Mouse (Mus musculus) kidney, embryonic 16.5 days (tissue): ENCODE data around the gene Klrg1. TPM values are rescaled to one million over a fixed set of nuclear protein-coding genes. Genes with fewer than 3 reads are reported as not detected.

Experiments
- ATAC-seq: fragments of 200-750 bp; cut with Nextera tagmentation; 2 replicates; pipeline ENCODE4 v1.8.0; 2017; ENCODE audit warnings: moderate TSS enrichment; ENCODE audit not compliant: low FRiP score, low TSS enrichment
- H3K27ac ChIP-seq: fragments of 300-500 bp; sonication (generic); 2 replicates; pipeline ENCODE4 v1.5.1; 2014; ENCODE audit warnings: low read length
- H3K27me3 ChIP-seq: fragments of 300-500 bp; sonication (generic); 2 replicates; pipeline ENCODE4 v1.6.1; 2014; ENCODE audit warnings: low read length, control low read depth, mixed read lengths; ENCODE audit not compliant: insufficient read depth
- H3K36me3 ChIP-seq: fragments of 300-500 bp; sonication (generic); 2 replicates; pipeline ENCODE4 v1.6.1; 2014; ENCODE audit warnings: low read length, control low read depth, mixed read lengths; ENCODE audit not compliant: insufficient read depth
- H3K4me1 ChIP-seq: fragments of 300-500 bp; sonication (generic); 2 replicates; pipeline ENCODE4 v1.6.1; 2014; ENCODE audit warnings: low read length, control low read depth, mixed read lengths; ENCODE audit not compliant: insufficient read depth
- H3K4me2 ChIP-seq: fragments of 300-500 bp; sonication (generic); replicated peaks from 2 replicates; pipeline ENCODE4 v1.6.1; 2014; ENCODE audit warnings: low read depth, low read length
- H3K4me3 ChIP-seq: fragments of 300-500 bp; sonication (generic); 2 replicates; pipeline ENCODE4 v1.5.1; 2014; ENCODE audit warnings: mild to moderate bottlenecking, low read length
- H3K9ac ChIP-seq: fragments of 300-500 bp; sonication (generic); replicated peaks from 2 replicates; pipeline ENCODE4 v1.6.1; 2014; ENCODE audit warnings: low read length
- H3K9me3 ChIP-seq: fragments of 300-500 bp; sonication (generic); 2 replicates; pipeline ENCODE4 v1.6.1; 2016; ENCODE audit warnings: low read length, control low read depth
- WGBS: fragments of 180-500 bp; shearing (Covaris S2); extraction: QIAGEN DNeasy Blood & Tissue Kit; methylation state at CpG from one replicate; pipeline ENCODE4 v1.1.7; 2014; 5-methylcytosine and 5-hydroxymethylcytosine counted together
- polyA plus RNA-seq: library from polyadenylated mRNA; unstranded; fragments of >200 nt; fragmentation: Nextera tagmentation; extraction: Ambion mirVana; gene quantifications from 2 replicates; pipeline ENCODE4 v1.2.1, GENCODE M21; 2015

Klrg1 gene
- polyA plus RNA-seq, 1 experiment from 2014 or later, result not detected

- Histone ChIP-seq H3K4me1 (no peaks in the 10 kb centered on the region), H3K27me3 (no peaks in the 10 kb centered on the region), H3K36me3 (no peaks in the 10 kb centered on the region), H3K4me3 (no peak overlapping the region), H3K9me3 (no peaks in the 10 kb centered on the region), H3K4me2 (no peak overlapping the region), H3K27ac (no peak overlapping the region), H3K9ac (no peak overlapping the region)
- WGBS, result 78% methylated on average over 2 of the region's 2 CpGs
- no peak for ATAC-seq
Measured at GRCm38 (mm10) chr6:122283429-122283828, 747 bp upstream of the Klrg1 start.

GRCm38 (mm10) chr6:122276565-122276964, 6.1 kb downstream of the Klrg1 start:
- H3K27ac ChIP-seq, result no peak overlapping the region
- H3K27me3 ChIP-seq, result no peaks in the 10 kb centered on the region
- H3K4me2 ChIP-seq, result no peak overlapping the region
- H3K4me1 ChIP-seq, result no peaks in the 10 kb centered on the region
- 83% methylated on average over 7 of the region's 7 CpGs for WGBS
- no peak overlapping the region for H3K9ac ChIP-seq
- no peak overlapping the region for H3K4me3 ChIP-seq
- no peaks in the 10 kb centered on the region for H3K36me3 ChIP-seq
- H3K9me3 ChIP-seq, result no peaks in the 10 kb centered on the region
- ATAC-seq, result no peak

GRCm38 (mm10) chr6:122274546-122274945, 8.1 kb downstream of the Klrg1 start:
- H3K4me2 ChIP-seq, result no peak overlapping the region
- H3K27me3 ChIP-seq, result no peaks in the 10 kb centered on the region
- H3K4me1 ChIP-seq, result no peaks in the 10 kb centered on the region
- no peak overlapping the region for H3K9ac ChIP-seq
- H3K36me3 ChIP-seq, result no peaks in the 10 kb centered on the region
- WGBS, result 61% methylated on average over 5 of the region's 5 CpGs
- no peak for ATAC-seq
- no peak overlapping the region for H3K27ac ChIP-seq
- no peak overlapping the region for H3K4me3 ChIP-seq
- no peaks in the 10 kb centered on the region for H3K9me3 ChIP-seq

GRCm38 (mm10) chr6:122270152-122270551, 12.5 kb downstream of the Klrg1 start:
- WGBS, result 55% methylated on average over 11 of the region's 11 CpGs
- H3K27me3 ChIP-seq, result no peaks in the 10 kb centered on the region
- no peak overlapping the region for H3K4me2 ChIP-seq

GRCm38 (mm10) chr6:122269170-122269569, 13.5 kb downstream of the Klrg1 start:
- 67% methylated on average over 4 of the region's 4 CpGs for WGBS
- H3K9ac ChIP-seq, result no peak overlapping the region
- no peaks in the 10 kb centered on the region for H3K27me3 ChIP-seq

More at GRCm38 (mm10) chr6:122270152-122270551, 12.5 kb downstream of the Klrg1 start:
- H3K4me1 ChIP-seq, result no peaks in the 10 kb centered on the region
- H3K27ac ChIP-seq, result no peak overlapping the region
- no peaks in the 10 kb centered on the region for H3K36me3 ChIP-seq
- no peaks in the 10 kb centered on the region for H3K9me3 ChIP-seq
- no peak for ATAC-seq
- no peak overlapping the region for H3K9ac ChIP-seq
- no peak overlapping the region for H3K4me3 ChIP-seq

GRCm38 (mm10) chr6:122268561-122268960, 14.1 kb downstream of the Klrg1 start:
- ATAC-seq, result no peak
- Histone ChIP-seq H3K4me3 (no peak overlapping the region), H3K36me3 (no peaks in the 10 kb centered on the region), H3K27me3 (no peaks in the 10 kb centered on the region), H3K4me1 (no peaks in the 10 kb centered on the region), H3K9me3 (no peaks in the 10 kb centered on the region), H3K27ac (no peak overlapping the region), H3K4me2 (no peak overlapping the region), H3K9ac (no peak overlapping the region)
- WGBS, result 50% methylated on average over 3 of the region's 3 CpGs

More at GRCm38 (mm10) chr6:122269170-122269569, 13.5 kb downstream of the Klrg1 start:
- ATAC-seq, result no peak
- H3K4me1 ChIP-seq, result no peaks in the 10 kb centered on the region
- no peak overlapping the region for H3K4me3 ChIP-seq
- H3K36me3 ChIP-seq, result no peaks in the 10 kb centered on the region
- no peaks in the 10 kb centered on the region for H3K9me3 ChIP-seq
- no peak overlapping the region for H3K27ac ChIP-seq
- no peak overlapping the region for H3K4me2 ChIP-seq

- 85% methylated on average over 8 of the region's 8 CpGs for WGBS
- Histone ChIP-seq H3K4me1 (no peaks in the 10 kb centered on the region), H3K9me3 (no peaks in the 10 kb centered on the region), H3K4me3 (no peak overlapping the region), H3K4me2 (no peak overlapping the region), H3K27ac (no peak overlapping the region), H3K27me3 (peaks cover 5% of the 10 kb centered on the region; the same call in 1 of the 2 replicates), H3K9ac (no peak overlapping the region), H3K36me3 (no peaks in the 10 kb centered on the region)
- no peak for ATAC-seq
Measured at GRCm38 (mm10) chr6:122262543-122262942, 20.1 kb downstream of the Klrg1 start.

- H3K4me3 ChIP-seq, result no peak overlapping the region
- no peak overlapping the region for H3K9ac ChIP-seq
- H3K36me3 ChIP-seq, result no peaks in the 10 kb centered on the region
- H3K9me3 ChIP-seq, result no peaks in the 10 kb centered on the region
- no peak for ATAC-seq
- no peak overlapping the region for H3K4me2 ChIP-seq
- no peaks in the 10 kb centered on the region for H3K27me3 ChIP-seq
- H3K4me1 ChIP-seq, result no peaks in the 10 kb centered on the region
- H3K27ac ChIP-seq, result no peak overlapping the region
- 43% methylated on average over 1 of the region's 1 CpGs for WGBS
Measured at GRCm38 (mm10) chr6:122252146-122252545, 30.5 kb downstream of the Klrg1 start.

- ATAC-seq, result no peak
- Histone ChIP-seq H3K27ac (no peak overlapping the region), H3K9ac (no peak overlapping the region), H3K9me3 (no peaks in the 10 kb centered on the region), H3K36me3 (no peaks in the 10 kb centered on the region), H3K4me1 (no peaks in the 10 kb centered on the region), H3K4me3 (no peak overlapping the region), H3K27me3 (no peaks in the 10 kb centered on the region), H3K4me2 (no peak overlapping the region)
- 70% methylated on average over 4 of the region's 4 CpGs for WGBS
Measured at GRCm38 (mm10) chr6:122250033-122250432, 32.6 kb downstream of the Klrg1 start.
